8 mouse cellular contexts compared by ENCODE assay signal in the genomic region with DNA sequence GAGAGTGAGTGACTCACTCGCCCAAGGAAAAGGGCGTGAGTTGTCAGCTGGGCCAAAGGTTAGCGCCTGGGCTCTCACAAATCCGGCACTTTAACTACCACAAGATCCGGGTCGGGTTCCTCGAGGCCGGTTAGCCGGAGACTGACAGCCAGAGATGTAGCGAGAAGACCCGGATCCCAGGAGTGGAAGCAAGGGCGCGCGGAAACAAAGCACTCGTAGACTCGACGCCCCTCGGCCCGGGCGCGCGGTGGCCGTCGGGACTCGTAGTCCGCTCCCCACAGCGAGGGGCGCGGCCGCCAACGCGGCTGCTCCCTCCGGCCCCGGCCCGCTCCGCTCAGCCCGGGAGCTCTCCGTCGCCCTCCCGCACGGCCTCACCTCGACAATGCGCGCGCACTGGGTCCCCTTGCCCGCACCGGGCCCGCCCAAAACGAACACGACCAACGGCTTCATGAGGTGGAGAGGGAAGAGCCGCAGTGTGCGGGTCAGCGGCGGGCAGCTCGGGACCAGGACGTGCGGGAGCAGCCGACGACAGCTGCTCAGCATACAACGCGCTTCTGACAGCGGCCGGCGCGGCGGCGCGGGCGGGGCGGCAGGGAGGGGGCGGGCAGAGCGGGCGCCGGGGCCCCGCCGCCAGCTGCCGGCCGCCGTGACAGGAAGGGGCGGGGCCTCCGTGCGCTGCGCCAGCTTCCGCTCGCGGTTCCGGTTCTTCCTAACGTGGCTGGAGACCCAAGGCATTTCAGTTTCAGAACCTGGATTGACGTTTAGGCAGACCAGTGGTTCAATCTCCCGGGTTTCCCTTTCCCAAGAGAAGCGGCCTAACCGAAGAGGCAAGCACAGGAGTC. TPM values are rescaled to one million over a fixed set of nuclear protein-coding genes. Genes with fewer than 3 reads are reported as not detected.
DNase-seq lines count a peak whose midpoint lies in the region; ATAC-seq and TF ChIP-seq lines count a peak whose summit lies in the region.

Gene Cmpk1 (minus strand): TSS at position 651 of the 842 bp plus-strand sequence.

- TF ChIP-seq POLR2A in embryonic fibroblast, embryonic 13.5 days (IDR thresholded peaks at IDR 0.05; ENCODE audit: low read depth, low read length) = peak; percentile 73
- TF ChIP-seq POLR2A in limb, embryonic 14.5 days (IDR thresholded peaks at IDR 0.05; ENCODE audit: borderline replicate concordance, extremely low read depth, insufficient read depth, insufficient read length) = peak; percentile 61; the same call in 1 of the 2 replicates

- H3K36me3 ChIP-seq in C2C12 (ENCODE audit: control insufficient read depth, insufficient read depth) = no peaks in the 10 kb centered on the region
- no peaks in the 10 kb centered on the region for H3K36me3 ChIP-seq in heart, embryonic 10.5 days
- H3K36me3 ChIP-seq in kidney, embryonic 14.5 days (ENCODE audit: control insufficient read depth, insufficient read depth, low read length) = no peaks in the 10 kb centered on the region
- no peaks in the 10 kb centered on the region for H3K36me3 ChIP-seq in limb, embryonic 14.5 days (ENCODE audit: control insufficient read depth, insufficient read depth, low read length)
- no peaks in the 10 kb centered on the region for H3K36me3 ChIP-seq in midbrain, embryonic 16.5 days (ENCODE audit: control insufficient read depth, insufficient read depth, low read length)

- no peak for TF ChIP-seq CTCF in C2C12 (IDR thresholded peaks at IDR 0.05; ENCODE audit: control insufficient read depth, insufficient read depth, insufficient read length)
- TF ChIP-seq CTCF in embryonic fibroblast, embryonic 13.5 days (IDR thresholded peaks at IDR 0.05; ENCODE audit: borderline replicate concordance, insufficient read depth, low read length) = no peak

- peaks cover 46% of the 10 kb centered on the region for H3K79me2 ChIP-seq in C2C12 (ENCODE audit: control insufficient read depth, insufficient read depth)

- peak within 1 kb of the TSS; percentile 98 for H3K27ac ChIP-seq in embryonic fibroblast, embryonic 13.5 days (ENCODE audit: insufficient read depth, low read length)
- peak within 1 kb of the TSS; percentile 99 for H3K27ac ChIP-seq in heart, embryonic 10.5 days
- H3K27ac ChIP-seq in kidney, embryonic 14.5 days (ENCODE audit: low read depth, low read length) = peak within 1 kb of the TSS; percentile 98
- peak within 1 kb of the TSS; percentile 98 for H3K27ac ChIP-seq in limb, embryonic 14.5 days (replicated peaks; ENCODE audit: low read depth, low read length)
- peak within 1 kb of the TSS; percentile 100 for H3K27ac ChIP-seq in midbrain, embryonic 16.5 days (ENCODE audit: low read length)

- peak within 1 kb of the TSS; percentile 95 for H3ac ChIP-seq in C2C12 (ENCODE audit: control insufficient read depth, insufficient read length, low read depth)

- peak within 1 kb of the TSS; percentile 55 for H3K4me3 ChIP-seq in C2C12 (ENCODE audit: insufficient read depth, poor library complexity, severe bottlenecking)
- peak within 1 kb of the TSS; percentile 73 for H3K4me3 ChIP-seq in embryonic fibroblast, embryonic 13.5 days (ENCODE audit: insufficient read depth, low read length)
- peak within 1 kb of the TSS; percentile 94 for H3K4me3 ChIP-seq in heart, embryonic 10.5 days
- peak within 1 kb of the TSS; percentile 69 for H3K4me3 ChIP-seq in kidney, embryonic 14.5 days (ENCODE audit: low read length)
- H3K4me3 ChIP-seq in limb, embryonic 14.5 days (replicated peaks; ENCODE audit: low read length) = peak within 1 kb of the TSS; percentile 84
- peak within 1 kb of the TSS; percentile 87 for H3K4me3 ChIP-seq in midbrain, embryonic 16.5 days (ENCODE audit: low read depth, low read length)

- DNase-seq in brain, adult 2 months (ENCODE audit: low read depth, low spot score) = peak; percentile 94
- DNase-seq in heart, embryonic 10.5 days (ENCODE audit: low spot score) = peak; percentile 90
- peak; percentile 86 for DNase-seq in limb, embryonic 14.5 days (ENCODE audit: low spot score)
- DNase-seq in spleen, postnatal 10 days (ENCODE audit: low spot score in 2 of 2) = peak; percentile 76 to 91

- H3K27me3 ChIP-seq in C2C12 (ENCODE audit: control insufficient read depth, insufficient read depth, insufficient read length) = no peaks in the 10 kb centered on the region
- H3K27me3 ChIP-seq in heart, embryonic 10.5 days (ENCODE audit: insufficient read depth, poor library complexity, severe bottlenecking) = no peaks in the 10 kb centered on the region
- no peaks in the 10 kb centered on the region for H3K27me3 ChIP-seq in kidney, embryonic 14.5 days (ENCODE audit: control insufficient read depth, insufficient read depth, low read length)
- H3K27me3 ChIP-seq in limb, embryonic 14.5 days (ENCODE audit: control insufficient read depth, insufficient read depth, low read length) = no peaks in the 10 kb centered on the region
- no peaks in the 10 kb centered on the region for H3K27me3 ChIP-seq in midbrain, embryonic 16.5 days (ENCODE audit: control insufficient read depth, insufficient read depth, low read depth, low read length)

- H3K4me2 ChIP-seq in kidney, embryonic 14.5 days (replicated peaks; ENCODE audit: low read depth, low read length) = peak within 1 kb of the TSS; percentile 57
- peak within 1 kb of the TSS; percentile 77 for H3K4me2 ChIP-seq in limb, embryonic 14.5 days (replicated peaks; ENCODE audit: low read depth, low read length, severe bottlenecking)
- H3K4me2 ChIP-seq in midbrain, embryonic 16.5 days (ENCODE audit: low read length) = peak within 1 kb of the TSS; percentile 88

- peak within 1 kb of the TSS; percentile 83 for H3K9ac ChIP-seq in kidney, embryonic 14.5 days (ENCODE audit: low read depth, low read length)
- peak within 1 kb of the TSS; percentile 86 for H3K9ac ChIP-seq in limb, embryonic 14.5 days (ENCODE audit: low read depth, low read length, severe bottlenecking)
- peak within 1 kb of the TSS; percentile 98 for H3K9ac ChIP-seq in midbrain, embryonic 16.5 days (ENCODE audit: low read depth, low read length)

- peaks cover 2% of the 10 kb centered on the region; the same call in 1 of the 2 replicates for H3K4me1 ChIP-seq in embryonic fibroblast, embryonic 13.5 days (ENCODE audit: control insufficient read depth, insufficient read depth, low read length)
- no peaks in the 10 kb centered on the region for H3K4me1 ChIP-seq in heart, embryonic 10.5 days
- H3K4me1 ChIP-seq in kidney, embryonic 14.5 days (ENCODE audit: control insufficient read depth, insufficient read depth, low read length) = peaks cover 10% of the 10 kb centered on the region; the same call in 1 of the 2 replicates
- H3K4me1 ChIP-seq in limb, embryonic 14.5 days (ENCODE audit: control insufficient read depth, insufficient read depth, low read length) = peaks cover 5% of the 10 kb centered on the region
- H3K4me1 ChIP-seq in midbrain, embryonic 16.5 days (ENCODE audit: control insufficient read depth, insufficient read depth, low read length) = peaks cover 24% of the 10 kb centered on the region

- WGBS in heart, embryonic 10.5 days = under 1% methylated on average over 93 of the region's 93 CpGs
- WGBS in kidney, embryonic 14.5 days = under 1% methylated on average over 78 of the region's 93 CpGs
- WGBS in limb, embryonic 14.5 days = under 1% methylated on average over 59 of the region's 93 CpGs
- under 1% methylated on average over 65 of the region's 93 CpGs for WGBS in midbrain, embryonic 16.5 days

- peaks cover 43% of the 10 kb centered on the region for H3K79me3 ChIP-seq in C2C12 (ENCODE audit: low read depth)

- peak; percentile 97 for ATAC-seq in kidney, embryonic 14.5 days (ENCODE audit: low FRiP score, low TSS enrichment)
- ATAC-seq in limb, embryonic 14.5 days (ENCODE audit: low FRiP score, low read depth) = peak; percentile 97
- ATAC-seq in midbrain, embryonic 16.5 days = peak; percentile 97

- no peaks in the 10 kb centered on the region for H3K9me3 ChIP-seq in heart, embryonic 10.5 days
- no peaks in the 10 kb centered on the region for H3K9me3 ChIP-seq in kidney, embryonic 14.5 days (ENCODE audit: control insufficient read depth, low read length)
- H3K9me3 ChIP-seq in limb, embryonic 14.5 days (ENCODE audit: control insufficient read depth, low read length) = no peaks in the 10 kb centered on the region
- no peaks in the 10 kb centered on the region for H3K9me3 ChIP-seq in midbrain, embryonic 16.5 days (replicated peaks; ENCODE audit: control insufficient read depth, low read length, poor library complexity, severe bottlenecking)

TF ChIP-seq in C2C12, 6 proteins besides CTCF, POLR2A, EP300 and RAD21:
- TF ChIP-seq MAX (IDR thresholded peaks at IDR 0.05) (peak; percentile 66), USF1 (IDR thresholded peaks at IDR 0.05; ENCODE audit: low read depth) (no peak)

RNA-seq across cellular contexts. Expression of gene Cmpk1, which starts in this region (rescaled TPM):
- polyA plus RNA-seq in C2C12 (2012; fragmentation: generic; extraction: Trizol) = 28.6 TPM
- 93.5 and 105 TPM in 2 replicates for polyA plus RNA-seq in embryonic fibroblast, embryonic 13.5 days (2011; ENCODE audit: insufficient read length, low read depth, missing spikeins)
- 59.6 and 64.4 TPM in 2 replicates for polyA plus RNA-seq in heart, embryonic 10.5 days (2016; fragmentation: Nextera tagmentation; extraction: Ambion mirVana)
- polyA plus RNA-seq in kidney, embryonic 14.5 days (2014; fragmentation: Nextera tagmentation; extraction: Ambion mirVana) = 85.1 and 91.4 TPM in 2 replicates
- 37.0 and 42.4 TPM in 2 replicates for polyA plus RNA-seq in limb, embryonic 14.5 days (2012; rRNA removed)
- 103 and 120 TPM in 2 replicates for polyA plus RNA-seq in limb, embryonic 14.5 days (2014; fragmentation: Nextera tagmentation; extraction: Ambion mirVana)
- 218 and 229 TPM in 2 replicates for polyA plus RNA-seq in midbrain, embryonic 16.5 days (2015; fragmentation: Nextera tagmentation; extraction: Ambion mirVana)

Comparison
In these comparisons a context has a peak if more than half of its experiments do, and no peak if none do; other contexts are left out.
1. Peak in every context shown above with its lines: DNase-seq, ATAC-seq, H3K4me3 ChIP-seq and H3K27ac ChIP-seq.